21 mouse cellular contexts compared by ENCODE assay signal in the genomic region with DNA sequence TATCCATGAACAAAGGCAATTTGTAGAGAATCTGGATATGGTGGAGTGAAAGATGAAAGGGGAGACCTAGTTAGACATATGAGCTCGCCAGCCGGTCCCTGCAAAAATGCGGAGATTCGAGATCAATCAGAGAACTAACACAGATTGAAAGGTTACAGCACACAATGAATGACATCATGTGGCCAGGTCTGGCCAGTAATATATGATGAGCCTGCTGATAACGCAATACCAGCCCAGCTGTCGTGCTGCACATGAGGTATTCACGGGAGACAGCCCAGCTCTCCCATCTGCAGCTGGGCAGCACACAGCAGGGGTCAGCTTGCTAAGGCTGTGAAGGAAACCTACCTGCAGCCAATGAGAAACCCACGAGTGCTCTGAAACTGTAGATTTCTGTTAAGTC. TPM values are rescaled to one million over a fixed set of nuclear protein-coding genes. Genes with fewer than 3 reads are reported as not detected.
DNase-seq lines count a peak whose midpoint lies in the region; ATAC-seq and TF ChIP-seq lines count a peak whose summit lies in the region.
"Had no signal": no experiment of that assay in that cellular context is flagged by ENCODE, and none has a peak within 500 bp of the region (broad histone marks: within the 10 kb centered on the region; RNA-seq: fewer than 3 reads in every experiment).

No protein-coding gene starts in this region.

- ATAC-seq in hindbrain, embryonic 15.5 days (ENCODE audit: low FRiP score, low read depth) = peak; percentile 19; the same call in 1 of the 2 replicates
- no peak for ATAC-seq in hindbrain, embryonic 12.5 days (ENCODE audit: low FRiP score)
- ATAC-seq in embryonic facial prominence, embryonic 11.5 days (replicated peaks; ENCODE audit: insufficient number of reproducible peaks, low FRiP score, low TSS enrichment, low read depth) = no peak
- ATAC-seq in intestine, embryonic 16.5 days = no peak
- ATAC-seq: forebrain, embryonic 13.5 days; hindbrain, embryonic 16.5 days had no signal

- no peaks in the 10 kb centered on the region for H3K79me2 ChIP-seq in C2C12 (ENCODE audit: control insufficient read depth, insufficient read depth)

- H3ac ChIP-seq in C2C12 (ENCODE audit: control insufficient read depth, insufficient read length, low read depth) = no peak overlapping the region

- no peak overlapping the region for H3K4me2 ChIP-seq in hindbrain, embryonic 15.5 days
- H3K4me2 ChIP-seq in hindbrain, embryonic 12.5 days (replicated peaks) = no peak overlapping the region
- H3K4me2 ChIP-seq in embryonic facial prominence, embryonic 11.5 days (ENCODE audit: low read depth, low read length) = no peak overlapping the region
- H3K4me2 ChIP-seq in intestine, embryonic 16.5 days (ENCODE audit: low read depth, low read length) = no peak overlapping the region
- H3K4me2 ChIP-seq: forebrain, embryonic 13.5 days; heart, embryonic 13.5 days had no signal

- H3K36me3 ChIP-seq in hindbrain, embryonic 15.5 days = no peaks in the 10 kb centered on the region
- no peaks in the 10 kb centered on the region for H3K36me3 ChIP-seq in hindbrain, embryonic 12.5 days
- H3K36me3 ChIP-seq in C2C12 (ENCODE audit: control insufficient read depth, insufficient read depth) = no peaks in the 10 kb centered on the region
- no peaks in the 10 kb centered on the region for H3K36me3 ChIP-seq in embryonic facial prominence, embryonic 11.5 days (replicated peaks; ENCODE audit: control insufficient read depth, insufficient read depth, low read depth, low read length)
- H3K36me3 ChIP-seq in intestine, embryonic 16.5 days (ENCODE audit: control insufficient read depth, insufficient read depth, low read length) = no peaks in the 10 kb centered on the region
- H3K36me3 ChIP-seq: heart, embryonic 13.5 days had no signal

- no peak overlapping the region for H3K4me3 ChIP-seq in hindbrain, embryonic 15.5 days
- no peak overlapping the region for H3K4me3 ChIP-seq in hindbrain, embryonic 12.5 days
- H3K4me3 ChIP-seq in C2C12 (ENCODE audit: insufficient read depth, poor library complexity, severe bottlenecking) = no peak overlapping the region
- H3K4me3 ChIP-seq in embryonic facial prominence, embryonic 11.5 days (ENCODE audit: low read depth, low read length) = no peak overlapping the region
- no peak overlapping the region for H3K4me3 ChIP-seq in intestine, embryonic 16.5 days (ENCODE audit: low read length)
- H3K4me3 ChIP-seq: forebrain, embryonic 13.5 days; gastrocnemius, adult 2 months; heart, embryonic 13.5 days had no signal

- TF ChIP-seq CTCF in C2C12 (IDR thresholded peaks at IDR 0.05; ENCODE audit: control insufficient read depth, insufficient read depth, insufficient read length) = no peak

- H3K9me3 ChIP-seq in hindbrain, embryonic 15.5 days = no peaks in the 10 kb centered on the region
- no peaks in the 10 kb centered on the region for H3K9me3 ChIP-seq in hindbrain, embryonic 12.5 days (replicated peaks)
- H3K9me3 ChIP-seq in embryonic facial prominence, embryonic 11.5 days (replicated peaks; ENCODE audit: control insufficient read depth, low read length) = no peaks in the 10 kb centered on the region
- no peaks in the 10 kb centered on the region for H3K9me3 ChIP-seq in intestine, embryonic 16.5 days (ENCODE audit: control insufficient read depth, low read length)
- H3K9me3 ChIP-seq: forebrain, embryonic 13.5 days; heart, embryonic 13.5 days had no signal

- H3K4me1 ChIP-seq in hindbrain, embryonic 15.5 days (replicated peaks) = peaks cover 3% of the 10 kb centered on the region
- H3K4me1 ChIP-seq in hindbrain, embryonic 12.5 days = peaks cover 9% of the 10 kb centered on the region
- no peaks in the 10 kb centered on the region for H3K4me1 ChIP-seq in embryonic facial prominence, embryonic 11.5 days (ENCODE audit: control insufficient read depth, insufficient read depth, low read length)
- H3K4me1 ChIP-seq in intestine, embryonic 16.5 days (ENCODE audit: control insufficient read depth, insufficient read depth, low read length) = peaks cover 3% of the 10 kb centered on the region

- peak; percentile 22 for DNase-seq in embryo, embryonic 10.5 days (ENCODE audit: low spot score)
- DNase-seq in embryo, embryonic 11 days = no peak
- DNase-seq in embryonic facial prominence, embryonic 11.5 days (ENCODE audit: low spot score) = peak; percentile 54
- DNase-seq in thymus, postnatal 25 days = no peak
- DNase-seq: adrenal gland, adult 2 months; adrenal gland, postnatal 25 days; cerebellum, adult 18-20 months; cerebellum, adult 9-11 months; cerebellum, postnatal 36 days; gastrocnemius, adult 2 months; gastrocnemius, postnatal 25 days; heart, postnatal 36 days; kidney, adult 18-20 months had no signal

- no peaks in the 10 kb centered on the region for H3K79me3 ChIP-seq in C2C12 (ENCODE audit: low read depth)

- WGBS in hindbrain, embryonic 15.5 days = 49% methylated on average over 8 of the region's 8 CpGs
- WGBS in hindbrain, embryonic 12.5 days = 52% methylated on average over 8 of the region's 8 CpGs
- 40% methylated on average over 8 of the region's 8 CpGs for WGBS in embryonic facial prominence, embryonic 11.5 days
- 55% methylated on average over 8 of the region's 8 CpGs for WGBS in intestine, embryonic 16.5 days

- H3K27ac ChIP-seq in hindbrain, embryonic 15.5 days (replicated peaks) = no peak overlapping the region
- no peak overlapping the region for H3K27ac ChIP-seq in hindbrain, embryonic 12.5 days
- no peak overlapping the region for H3K27ac ChIP-seq in embryonic facial prominence, embryonic 11.5 days (replicated peaks; ENCODE audit: low read depth, low read length)
- H3K27ac ChIP-seq in intestine, embryonic 16.5 days (ENCODE audit: low read length) = no peak overlapping the region
- H3K27ac ChIP-seq: forebrain, embryonic 13.5 days; gastrocnemius, adult 2 months; heart, embryonic 13.5 days had no signal

- H3K27me3 ChIP-seq in hindbrain, embryonic 15.5 days = no peaks in the 10 kb centered on the region
- no peaks in the 10 kb centered on the region for H3K27me3 ChIP-seq in hindbrain, embryonic 12.5 days
- H3K27me3 ChIP-seq in C2C12 (ENCODE audit: control insufficient read depth, insufficient read depth, insufficient read length) = no peaks in the 10 kb centered on the region
- no peaks in the 10 kb centered on the region for H3K27me3 ChIP-seq in embryonic facial prominence, embryonic 11.5 days (ENCODE audit: control insufficient read depth, insufficient read depth, low read length)
- 0 out of 2 replicates have a peak, but pooled peaks cover 2% of the 10 kb centered on the region for H3K27me3 ChIP-seq in intestine, embryonic 16.5 days (replicated peaks; ENCODE audit: control insufficient read depth, insufficient read depth, low read length)
- H3K27me3 ChIP-seq: forebrain, embryonic 13.5 days; heart, embryonic 13.5 days had no signal

- H3K9ac ChIP-seq in hindbrain, embryonic 15.5 days = no peak overlapping the region
- H3K9ac ChIP-seq in hindbrain, embryonic 12.5 days = no peak overlapping the region
- no peak overlapping the region for H3K9ac ChIP-seq in embryonic facial prominence, embryonic 11.5 days (replicated peaks; ENCODE audit: low read length)
- H3K9ac ChIP-seq in intestine, embryonic 16.5 days (ENCODE audit: low read depth, low read length) = no peak overlapping the region
- H3K9ac ChIP-seq: forebrain, embryonic 13.5 days; heart, embryonic 13.5 days had no signal

TF ChIP-seq in C2C12, 6 proteins besides CTCF, POLR2A, EP300 and RAD21:
- TF ChIP-seq FOSL1 (IDR thresholded peaks at IDR 0.05; ENCODE audit: insufficient read depth, low read length, poor library complexity, severe bottlenecking) (no peak), MAX (IDR thresholded peaks at IDR 0.05) (no peak), USF1 (IDR thresholded peaks at IDR 0.05; ENCODE audit: low read depth) (no peak), MYOD1 (IDR thresholded peaks at IDR 0.05; ENCODE audit: control insufficient read depth, insufficient read length, low read depth) (peak; percentile 75)

RNA-seq across cellular contexts. Expression of a gene that starts 18.6 kb away (rescaled TPM):
- not detected in 2 replicates for polyA plus RNA-seq in hindbrain, embryonic 15.5 days (2015; fragmentation: Nextera tagmentation; extraction: Ambion mirVana)
- 0.35 TPM in 1 of 2 replicates, not detected in the other for polyA plus RNA-seq in hindbrain, embryonic 12.5 days (2016; fragmentation: Nextera tagmentation; extraction: Ambion mirVana)
- polyA plus RNA-seq in C2C12 (2012; fragmentation: generic; extraction: Trizol) = not detected
- polyA plus RNA-seq in embryonic facial prominence, embryonic 11.5 days (2014; fragmentation: Nextera tagmentation; extraction: Ambion mirVana) = 0.84 TPM in 1 of 2 replicates, not detected in the other
- 0.54 and 0.65 TPM in 2 replicates for polyA plus RNA-seq in intestine, embryonic 16.5 days (2015; fragmentation: Nextera tagmentation; extraction: Ambion mirVana)
- polyA plus RNA-seq: heart, postnatal 0 days; hindbrain, embryonic 16.5 days had no signal

Comparison
In these comparisons a context has a peak if more than half of its experiments do, and no peak if none do; other contexts are left out.
1. DNase-seq: peak in embryo, embryonic 10.5 days (single experiment) and embryonic facial prominence, embryonic 11.5 days (single experiment); none in embryo, embryonic 11 days (single experiment) and thymus, postnatal 25 days (single experiment).